Mouse (Mus musculus) C2C12 (cell line): Measurements from ENCODE around the gene Nacc2.

ENCODE experiments used
- CEBPB ChIP-seq: IDR thresholded peaks from one replicate; pipeline ENCODE4 v1.6.1; 2011; ENCODE audit warnings: low read depth, mild to moderate bottlenecking, control low read depth, moderate library complexity
- CTCF ChIP-seq: IDR thresholded peaks from one replicate; pipeline ENCODE4 v1.5.1; 2011; ENCODE audit not compliant: control insufficient read depth, insufficient read depth, insufficient read length
- FOSL1 ChIP-seq: IDR thresholded peaks from one replicate; pipeline ENCODE4 v1.8.0; 2011; ENCODE audit warnings: mild to moderate bottlenecking, low read length; ENCODE audit not compliant: poor library complexity, insufficient read depth, severe bottlenecking
- MAX ChIP-seq: IDR thresholded peaks from one replicate; pipeline ENCODE4 v1.6.1; 2011; ENCODE audit warnings: mild to moderate bottlenecking, control low read depth
- MYOD1 ChIP-seq: IDR thresholded peaks from one replicate; pipeline ENCODE4 v1.6.1; 2011; ENCODE audit warnings: low read depth; ENCODE audit not compliant: control insufficient read depth, insufficient read length
- MYOG ChIP-seq: IDR thresholded peaks from one replicate; pipeline ENCODE4 v1.6.1; 2011; ENCODE audit not compliant: control insufficient read depth, insufficient read length; ENCODE audit errors: extremely low read depth
- USF1 ChIP-seq: IDR thresholded peaks from one replicate; pipeline ENCODE4 v1.6.1; 2011; ENCODE audit warnings: low read depth, mild to moderate bottlenecking, control low read depth, moderate library complexity

- no peak for TF ChIP-seq CTCF
- no peak for TF ChIP-seq CEBPB
- TF ChIP-seq MAX, result no peak
- TF ChIP-seq USF1, result no peak
- no peak for TF ChIP-seq MYOD1
- TF ChIP-seq MYOG, result no peak
- TF ChIP-seq FOSL1, result no peak
Measured at GRCm38 (mm10) chr2:26139034-26139544, 16.1 kb upstream of the Nacc2 start.
